Mouse (Mus musculus) CD4-positive, CD25-positive, alpha-beta regulatory T cell, adult 2 months (primary cell): ENCODE results near the gene Fat1.
A peak's percentile ranks its signal among the peaks of the same experiment; 100 is the strongest.
"Not testable (repeated sequence)": the region's sequence is repeated elsewhere in the genome, so short reads cannot be mapped to it uniquely, and the experiment has no call there.

Source experiments
- DNase-seq: peaks from one replicate; pipeline ENCODE4 v3.0.0-alpha.2; 2012; ENCODE audit warnings: low read depth, low spot score

Fat1 gene

DNA sequence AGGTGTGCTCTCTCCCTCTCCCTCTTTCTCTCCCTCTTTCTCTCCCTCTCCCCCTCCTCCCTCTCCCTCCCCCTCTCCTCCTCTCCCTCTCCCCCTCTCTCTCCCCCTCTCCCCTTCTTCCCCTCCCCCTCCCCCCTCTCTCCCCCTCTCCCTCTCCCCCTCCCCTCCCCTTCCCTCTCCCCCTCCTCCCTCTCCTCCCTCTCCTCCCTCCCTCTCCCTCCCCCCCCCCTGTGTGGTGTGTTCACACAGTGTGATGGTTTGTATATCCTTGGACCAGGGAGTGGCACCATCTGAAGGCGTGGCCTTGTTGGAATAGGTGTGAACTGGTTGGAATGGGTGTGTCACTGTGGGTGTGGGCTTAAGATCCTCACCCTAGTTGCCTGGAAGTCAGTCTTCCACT is 130.1 kb downstream of the Fat1 start:
- not testable (repeated sequence) for DNase-seq

DNA sequence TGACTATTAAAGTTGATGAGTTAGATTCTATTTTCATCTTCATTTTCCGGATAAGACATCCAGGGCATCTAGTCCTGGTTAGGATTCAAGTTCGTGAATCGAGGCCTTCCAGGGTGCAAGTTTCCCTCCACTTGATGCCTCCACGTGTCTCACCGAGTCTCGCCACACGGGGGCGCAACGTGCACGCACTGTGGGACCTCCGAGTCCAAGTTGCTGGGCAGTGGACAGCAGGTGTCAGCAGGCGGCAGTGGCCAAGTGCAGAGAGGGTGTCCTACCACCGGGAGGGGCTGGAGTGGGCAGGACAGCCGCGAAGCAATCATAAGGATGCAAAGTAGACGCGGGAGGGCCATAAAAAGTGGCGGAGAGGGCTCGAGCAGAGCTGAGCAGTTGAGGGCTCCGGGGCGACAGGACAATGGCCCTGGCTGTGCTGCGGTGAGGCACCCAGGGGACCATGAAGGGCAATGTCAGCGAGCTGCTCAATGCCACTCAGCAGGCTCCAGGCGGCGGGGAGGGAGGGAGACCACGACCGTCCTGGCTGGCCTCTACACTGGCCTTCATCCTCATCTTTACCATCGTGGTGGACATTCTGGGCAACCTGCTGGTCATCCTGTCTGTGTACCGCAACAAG is 133.6 kb downstream of the Fat1 start, which contains the start of gene Mtnr1a:
Mtnr1a (plus strand) TSS at position 379 of the 628 bp plus-strand sequence.
- peak; percentile 9 for DNase-seq

DNA sequence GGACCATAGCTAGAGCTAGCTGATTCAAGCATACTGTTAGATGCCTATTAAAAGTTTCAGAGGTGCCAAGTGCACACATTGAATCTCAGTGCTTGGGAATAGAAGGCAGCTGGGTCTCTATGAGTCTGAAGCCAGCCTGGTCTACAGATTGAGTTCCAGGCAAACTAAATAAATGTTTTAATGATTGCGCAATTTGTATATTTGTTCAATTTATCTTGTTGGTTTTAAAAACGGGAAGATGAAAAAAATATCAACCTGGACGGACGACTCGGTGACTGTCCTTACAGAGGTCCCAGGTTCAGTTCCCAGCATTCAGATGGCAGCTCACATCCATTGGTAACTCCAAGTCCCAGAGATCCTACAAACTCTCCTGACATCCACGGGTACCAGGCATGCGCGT is 135.7 kb downstream of the Fat1 start:
- DNase-seq: no peak

DNA sequence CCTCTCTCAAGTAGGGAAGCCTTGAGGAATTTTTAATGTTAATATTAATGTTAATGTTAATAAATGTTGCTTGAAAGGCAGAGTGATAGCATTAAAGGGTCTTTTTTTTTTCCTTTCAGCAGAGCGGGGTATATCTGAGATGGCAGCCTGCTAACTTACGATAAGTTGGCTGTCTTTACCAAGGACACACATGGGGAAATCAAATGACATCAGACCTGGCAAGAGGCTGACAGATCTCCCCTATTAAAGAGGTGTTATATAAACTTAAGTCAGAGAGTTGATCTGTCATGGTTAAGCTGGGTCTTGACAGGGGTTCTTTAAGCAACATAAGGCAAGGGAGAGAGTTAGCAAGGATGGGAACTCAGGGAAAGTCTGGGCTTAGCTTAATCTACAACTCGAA is 145.6 kb downstream of the Fat1 start:
- no peak for DNase-seq

DNA sequence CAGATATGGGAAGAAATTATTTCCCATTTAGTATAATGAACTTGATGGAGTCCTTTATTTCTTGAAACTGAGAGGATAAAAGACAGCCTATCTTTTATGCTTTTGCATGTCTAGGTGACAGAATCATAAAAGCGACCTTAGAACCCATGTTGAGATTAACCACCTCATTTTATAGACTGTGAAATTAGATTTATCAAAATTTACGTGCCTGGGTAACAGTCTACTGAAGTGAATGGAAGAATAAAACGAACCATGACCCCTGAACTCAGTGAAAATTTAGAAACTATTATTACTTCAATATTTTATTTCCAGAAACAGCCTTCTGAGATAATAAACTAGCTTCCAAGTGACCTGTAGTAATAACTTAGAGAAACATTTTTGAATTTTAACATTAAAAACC is 158.4 kb downstream of the Fat1 start:
- DNase-seq: no peak
